Mouse (Mus musculus) ES-Bruce4 (cell line): ENCODE data around the gene Ube2e1. TPM values are rescaled to one million over a fixed set of nuclear protein-coding genes. Genes with fewer than 3 reads are reported as not detected.

Source experiments
- H3K27ac ChIP-seq: 2 replicates; pipeline ENCODE4 v1.5.1; 2012; ENCODE audit warnings: low read length, inconsistent platforms; ENCODE audit not compliant: insufficient read depth
- H3K27me3 ChIP-seq: 2 replicates; pipeline ENCODE4 v1.6.1; 2012; ENCODE audit warnings: mild to moderate bottlenecking, low read length, inconsistent platforms; ENCODE audit not compliant: control insufficient read depth, poor library complexity, insufficient read depth, severe bottlenecking
- H3K36me3 ChIP-seq: 2 replicates; pipeline ENCODE4 v1.6.1; 2012; ENCODE audit warnings: inconsistent platforms, mild to moderate bottlenecking, low read length, moderate library complexity; ENCODE audit not compliant: control insufficient read depth, poor library complexity, insufficient read depth, severe bottlenecking
- H3K4me1 ChIP-seq: one replicate; pipeline ENCODE4 v1.8.1; 2011; ENCODE audit warnings: low read length; ENCODE audit not compliant: control insufficient read depth, insufficient read depth
- H3K4me3 ChIP-seq: 2 replicates; pipeline ENCODE4 v1.5.1; 2011; ENCODE audit warnings: low read depth, mild to moderate bottlenecking, low read length
- H3K9ac ChIP-seq: 2 replicates; pipeline ENCODE4 v1.6.1; 2012; ENCODE audit warnings: low read depth, mild to moderate bottlenecking, inconsistent platforms; ENCODE audit not compliant: poor library complexity, severe bottlenecking
- H3K9me3 ChIP-seq: replicated peaks from 2 replicates; pipeline ENCODE4 v1.6.1; 2012; ENCODE audit warnings: mild to moderate bottlenecking, low read length, inconsistent platforms; ENCODE audit not compliant: control insufficient read depth, poor library complexity, insufficient read depth, severe bottlenecking
- CTCF ChIP-seq: IDR thresholded peaks from one replicate; pipeline ENCODE4 v1.8.1; 2011; ENCODE audit warnings: low read depth, low read length
- EP300 ChIP-seq: IDR thresholded peaks from 2 replicates; pipeline ENCODE4 v1.6.1; 2011; ENCODE audit warnings: low read depth, low read length; ENCODE audit not compliant: insufficient read depth
- POLR2A ChIP-seq: IDR thresholded peaks from one replicate; pipeline ENCODE4 v1.8.1; 2011; ENCODE audit warnings: low read length; ENCODE audit not compliant: insufficient read depth
- polyA plus RNA-seq: library from polyadenylated mRNA; stranded (reverse); fragments of >200 nt; gene quantifications from 2 replicates; pipeline ENCODE4 v1.2.4, GENCODE M21; 2011; ENCODE audit warnings: low read depth; ENCODE audit not compliant: missing spikeins, insufficient read depth, insufficient read length

The Ube2e1 gene
- polyA plus RNA-seq, 1 experiment, result 128 TPM

- TF ChIP-seq POLR2A, result no peak
- no peak for TF ChIP-seq EP300
- Histone ChIP-seq H3K4me3 (no peak overlapping the region), H3K27me3 (no peaks in the 10 kb centered on the region), H3K4me1 (no peaks in the 10 kb centered on the region), H3K9ac (no peak overlapping the region), H3K9me3 (no peaks in the 10 kb centered on the region), H3K36me3 (no peaks in the 10 kb centered on the region), H3K27ac (no peak overlapping the region)
Observed at GRCm38 (mm10) chr14:18372761-18373610, 41.3 kb upstream of the Ube2e1 start.

GRCm38 (mm10) chr14:18369031-18369430, 37.4 kb upstream of the Ube2e1 start:
- H3K4me1 ChIP-seq, result no peaks in the 10 kb centered on the region

GRCm38 (mm10) chr14:18367025-18367424, 35.4 kb upstream of the Ube2e1 start:
- no peaks in the 10 kb centered on the region for H3K27me3 ChIP-seq
- H3K36me3 ChIP-seq, result no peaks in the 10 kb centered on the region
- H3K9ac ChIP-seq, result no peak overlapping the region
- no peak for TF ChIP-seq POLR2A
- TF ChIP-seq CTCF, result no peak
- no peaks in the 10 kb centered on the region for H3K9me3 ChIP-seq
- no peak overlapping the region for H3K27ac ChIP-seq
- no peaks in the 10 kb centered on the region for H3K4me1 ChIP-seq
- H3K4me3 ChIP-seq, result no peak overlapping the region

More at GRCm38 (mm10) chr14:18369031-18369430, 37.4 kb upstream of the Ube2e1 start:
- TF ChIP-seq EP300 (no peak), POLR2A (no peak), CTCF (no peak)
- Histone ChIP-seq H3K9ac (no peak overlapping the region), H3K27ac (no peak overlapping the region), H3K27me3 (no peaks in the 10 kb centered on the region), H3K9me3 (no peaks in the 10 kb centered on the region), H3K36me3 (no peaks in the 10 kb centered on the region), H3K4me3 (no peak overlapping the region)

DNA sequence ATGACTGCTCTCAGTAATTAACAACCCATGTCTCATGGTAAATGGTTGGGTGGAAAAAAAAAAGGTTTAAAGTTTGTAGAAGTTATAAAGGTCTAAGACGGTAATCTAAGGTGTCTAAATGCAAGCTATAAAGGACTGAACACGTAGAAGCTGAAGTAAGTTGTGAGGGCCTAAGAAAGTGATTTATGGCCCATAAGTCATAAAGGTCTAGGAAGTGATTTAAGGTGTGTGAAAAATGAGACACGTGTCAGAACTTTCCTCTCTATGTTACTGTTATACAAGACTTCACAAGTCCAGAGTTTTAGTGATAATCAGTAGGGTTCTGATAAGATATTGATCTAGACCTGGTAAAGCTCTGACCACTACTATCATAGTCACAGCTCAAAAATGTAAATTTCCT, 32.7 kb upstream of the Ube2e1 start:
- H3K36me3 ChIP-seq, result no peaks in the 10 kb centered on the region

GRCm38 (mm10) chr14:18356442-18356841, 24.8 kb upstream of the Ube2e1 start:
- Histone ChIP-seq H3K27me3 (no peaks in the 10 kb centered on the region), H3K36me3 (no peaks in the 10 kb centered on the region), H3K27ac (no peak overlapping the region), H3K4me3 (no peak overlapping the region), H3K9ac (no peak overlapping the region), H3K4me1 (no peaks in the 10 kb centered on the region), H3K9me3 (no peaks in the 10 kb centered on the region)
- TF ChIP-seq EP300 (no peak), POLR2A (no peak), CTCF (no peak)

More for the DNA sequence above, 32.7 kb upstream of the Ube2e1 start:
- Histone ChIP-seq H3K4me1 (no peaks in the 10 kb centered on the region), H3K9ac (no peak overlapping the region), H3K9me3 (no peaks in the 10 kb centered on the region), H3K27me3 (no peaks in the 10 kb centered on the region), H3K27ac (no peak overlapping the region), H3K4me3 (no peak overlapping the region)
- no peak for TF ChIP-seq CTCF
- TF ChIP-seq EP300, result no peak
- TF ChIP-seq POLR2A, result no peak

DNA sequence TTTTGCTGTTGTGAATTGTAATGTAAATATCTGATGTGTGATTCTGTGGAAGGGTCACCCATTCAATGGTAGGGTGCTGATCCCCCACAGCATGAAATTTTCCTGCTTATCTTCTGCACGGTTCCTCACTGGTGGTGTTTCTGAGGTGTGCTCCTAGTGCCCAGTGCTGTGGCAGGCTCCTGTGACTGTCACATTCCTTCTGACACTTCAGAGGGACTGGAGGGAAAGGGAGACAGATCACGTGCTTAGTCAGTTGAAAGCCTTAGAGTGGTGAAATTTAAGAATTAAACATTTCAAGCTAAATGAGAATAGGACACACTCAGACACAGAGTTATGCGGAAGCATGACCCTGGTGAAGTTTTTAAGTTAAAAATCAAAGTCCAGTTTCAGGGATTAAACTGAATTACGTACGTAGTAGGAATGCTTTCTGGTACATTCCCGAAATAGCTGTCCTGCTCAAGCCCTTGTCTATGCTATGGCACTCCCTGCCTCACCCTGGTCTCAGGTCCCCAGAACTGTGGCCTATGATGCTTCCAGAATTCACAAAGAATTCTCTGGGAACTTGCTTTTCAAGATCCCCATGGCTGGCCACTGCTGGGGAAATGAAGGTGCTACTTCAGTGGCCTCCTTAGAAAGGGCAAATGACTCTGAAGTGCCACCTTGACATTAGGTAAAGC, 24.0 kb upstream of the Ube2e1 start:
- Histone ChIP-seq H3K27ac (no peak overlapping the region), H3K36me3 (no peaks in the 10 kb centered on the region)

More for the DNA sequence above, 24.0 kb upstream of the Ube2e1 start:
- no peak for TF ChIP-seq POLR2A
- TF ChIP-seq EP300, result no peak
- no peak for TF ChIP-seq CTCF
- Histone ChIP-seq H3K4me1 (no peaks in the 10 kb centered on the region), H3K9me3 (no peaks in the 10 kb centered on the region), H3K4me3 (no peak overlapping the region), H3K27me3 (no peaks in the 10 kb centered on the region), H3K9ac (no peak overlapping the region)
